Mouse (Mus musculus) heart, postnatal 0 days (tissue): ENCODE measurements at regions not wholly inside any gene's neighbourhood (a gene's known extent, or its start where the extent isn't known, plus 50 kb on each side); places are given as distances from the start of the nearest gene placed in this dataset.

Experiments used
- ATAC-seq: fragments of 200-750 bp; cut with Nextera tagmentation; 2 replicates; pipeline ENCODE4 v1.8.0; 2017; ENCODE audit warnings: low read depth, moderate number of reproducible peaks, moderate library complexity; ENCODE audit not compliant: insufficient read depth
- DNase-seq: peaks from one replicate; pipeline ENCODE4 v3.0.0-alpha.2; 2016; ENCODE audit warnings: low spot score
- H3K27ac ChIP-seq: fragments of 300-500 bp; sonication (generic); 2 replicates; pipeline ENCODE4 v1.5.1; 2014; ENCODE audit warnings: low read depth, mild to moderate bottlenecking
- H3K27me3 ChIP-seq: fragments of 300-500 bp; sonication (generic); 2 replicates; pipeline ENCODE4 v1.6.1; 2014; ENCODE audit warnings: low read length, mixed read lengths; ENCODE audit not compliant: control insufficient read depth, insufficient read depth
- H3K36me3 ChIP-seq: fragments of 300-500 bp; sonication (generic); replicated peaks from 2 replicates; pipeline ENCODE4 v1.6.1; 2014; ENCODE audit warnings: low read length, mixed read lengths; ENCODE audit not compliant: control insufficient read depth, insufficient read depth
- H3K4me1 ChIP-seq: fragments of 300-500 bp; sonication (generic); 2 replicates; pipeline ENCODE4 v1.6.1; 2014; ENCODE audit warnings: antibody characterized with exemption; ENCODE audit not compliant: control insufficient read depth, insufficient read depth
- H3K4me2 ChIP-seq: fragments of 300-500 bp; sonication (generic); 2 replicates; pipeline ENCODE4 v1.6.1; 2014; ENCODE audit warnings: low read depth, mild to moderate bottlenecking, low read length, moderate library complexity
- H3K4me3 ChIP-seq: fragments of 300-500 bp; sonication (generic); 2 replicates; pipeline ENCODE4 v1.5.1; 2014; ENCODE audit warnings: low read depth, low read length
- H3K9ac ChIP-seq: fragments of 300-500 bp; sonication (generic); replicated peaks from 2 replicates; pipeline ENCODE4 v1.6.1; 2014; ENCODE audit warnings: low read depth, low read length, mixed read lengths
- H3K9me3 ChIP-seq: fragments of 300-500 bp; sonication (generic); replicated peaks from 2 replicates; pipeline ENCODE4 v1.6.1; 2016; ENCODE audit warnings: low read length; ENCODE audit not compliant: control insufficient read depth
- CTCF ChIP-seq: IDR thresholded peaks from 2 replicates; pipeline ENCODE4 v1.5.1; 2016; ENCODE audit warnings: antibody characterized with exemption, control low read depth, low read depth
- EP300 ChIP-seq: IDR thresholded peaks from 2 replicates; pipeline ENCODE4 v1.6.1; 2016; ENCODE audit warnings: antibody characterized with exemption, low read depth
- WGBS: fragments of 180-500 bp; shearing (Covaris S2); extraction: QIAGEN DNeasy Blood & Tissue Kit; methylation state at CpG from one replicate; pipeline ENCODE4 v1.1.7; 2014; 5-methylcytosine and 5-hydroxymethylcytosine counted together

DNA sequence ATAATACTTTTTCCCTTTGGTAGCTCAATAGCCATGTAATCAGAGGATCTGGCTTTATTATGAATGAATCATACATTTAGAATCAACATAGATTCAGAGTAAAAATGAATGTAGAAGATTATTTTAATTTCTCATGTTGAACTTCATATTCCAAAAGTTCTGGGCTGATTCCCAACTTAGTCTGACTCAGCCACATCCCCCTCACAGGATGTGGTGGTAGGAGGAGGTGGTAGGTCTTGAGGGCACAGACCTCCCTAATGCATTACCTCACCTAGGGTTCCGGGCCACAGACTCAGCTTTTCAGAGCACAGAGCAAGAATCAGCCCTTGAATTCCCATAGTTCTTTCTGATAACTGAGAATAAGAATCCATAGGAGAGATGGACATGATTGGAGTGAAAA is 99.4 kb upstream of the Fn1 start:
- DNase-seq, result no peak
- TF ChIP-seq EP300 (no peak), CTCF (no peak)
- H3K4me3 ChIP-seq, result no peak overlapping the region
- no peak overlapping the region for H3K9ac ChIP-seq
- ATAC-seq, result no peak
- no peak overlapping the region for H3K27ac ChIP-seq
- WGBS, result 70% methylated on average over 1 of the region's 1 CpGs
- no peaks in the 10 kb centered on the region for H3K36me3 ChIP-seq
- peaks cover 8% of the 10 kb centered on the region; the same call in 1 of the 2 replicates for H3K9me3 ChIP-seq
- H3K4me2 ChIP-seq, result no peak overlapping the region
- no peaks in the 10 kb centered on the region for H3K4me1 ChIP-seq
- H3K27me3 ChIP-seq, result no peaks in the 10 kb centered on the region

DNA sequence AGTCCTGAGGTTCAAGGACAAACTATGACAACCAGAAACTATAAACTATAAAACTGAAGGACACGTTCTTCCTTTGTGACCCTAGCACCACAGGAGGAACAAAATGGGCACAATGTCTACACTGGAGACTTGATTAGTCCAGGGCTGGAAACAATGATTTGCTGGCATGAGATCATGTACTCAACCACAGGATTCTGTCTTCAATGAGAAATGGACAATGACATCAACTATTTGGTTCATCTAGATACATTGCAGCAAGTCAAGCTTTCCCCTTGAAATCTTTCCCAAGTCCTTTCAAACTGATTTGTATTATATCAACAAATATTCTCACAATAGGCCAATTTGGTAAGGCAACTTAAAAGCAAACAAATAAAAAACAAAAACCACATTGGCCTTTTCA is 98.6 kb upstream of the Fn1 start:
- 77% methylated on average over 1 of the region's 1 CpGs for WGBS
- no peak for DNase-seq

DNA sequence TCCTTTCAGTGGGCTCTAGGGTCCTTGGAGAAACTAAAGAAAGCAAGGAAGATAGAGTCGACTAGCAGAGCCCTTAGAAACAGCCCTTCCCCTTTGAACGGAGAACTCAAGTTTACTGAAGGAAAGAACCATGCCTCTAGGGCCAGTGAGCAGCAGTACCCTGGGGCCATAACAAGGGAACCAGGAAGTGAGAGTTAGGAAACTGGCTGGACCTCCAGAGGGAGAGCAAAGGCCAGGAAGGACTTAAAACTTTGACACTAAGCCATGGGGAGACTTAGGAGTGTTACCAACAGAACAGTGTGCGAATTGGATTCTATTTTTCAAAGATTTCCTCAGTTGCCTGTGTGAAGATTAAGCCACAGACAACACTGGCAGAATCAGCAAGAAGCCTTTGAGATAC is 82.6 kb upstream of the Fn1 start:
- ATAC-seq, result no peak
- H3K27me3 ChIP-seq, result no peaks in the 10 kb centered on the region
- no peaks in the 10 kb centered on the region for H3K9me3 ChIP-seq
- DNase-seq, result no peak
- TF ChIP-seq CTCF, result no peak
- TF ChIP-seq EP300, result no peak
- 0 out of 2 replicates have a peak, but pooled peaks cover 7% of the 10 kb centered on the region for H3K4me1 ChIP-seq
- H3K4me2 ChIP-seq, result no peak overlapping the region
- H3K4me3 ChIP-seq, result no peak overlapping the region
- H3K9ac ChIP-seq, result no peak overlapping the region
- WGBS, result 62% methylated on average over 3 of the region's 3 CpGs
- H3K27ac ChIP-seq, result no peak overlapping the region
- no peaks in the 10 kb centered on the region for H3K36me3 ChIP-seq

More for the DNA sequence above, 98.6 kb upstream of the Fn1 start:
- H3K36me3 ChIP-seq, result no peaks in the 10 kb centered on the region
- TF ChIP-seq EP300, result no peak
- no peak for TF ChIP-seq CTCF
- no peak overlapping the region for H3K4me2 ChIP-seq
- ATAC-seq, result no peak
- no peak overlapping the region for H3K27ac ChIP-seq
- no peaks in the 10 kb centered on the region for H3K4me1 ChIP-seq
- H3K9ac ChIP-seq, result no peak overlapping the region
- H3K4me3 ChIP-seq, result no peak overlapping the region
- H3K9me3 ChIP-seq, result peaks cover 8% of the 10 kb centered on the region; the same call in 1 of the 2 replicates
- no peaks in the 10 kb centered on the region for H3K27me3 ChIP-seq

- Histone ChIP-seq H3K4me3 (no peak overlapping the region), H3K27me3 (no peaks in the 10 kb centered on the region), H3K9me3 (no peaks in the 10 kb centered on the region), H3K36me3 (no peaks in the 10 kb centered on the region), H3K4me1 (0 out of 2 replicates have a peak, but pooled peaks cover 7% of the 10 kb centered on the region), H3K4me2 (no peak overlapping the region), H3K27ac (peak overlapping the region; percentile 34; the same call in 1 of the 2 replicates), H3K9ac (no peak overlapping the region)
- DNase-seq (no peak), ATAC-seq (no peak)
- TF ChIP-seq CTCF (no peak), EP300 (no peak)
Measured at GRCm38 (mm10) chr1:71731623-71732022, 78.6 kb upstream of the Fn1 start.

- no peak overlapping the region for H3K9ac ChIP-seq
Measured at GRCm38 (mm10) chr1:71731011-71731410, 78.0 kb upstream of the Fn1 start.

GRCm38 (mm10) chr1:71728852-71729347 is 75.9 kb upstream of the Fn1 start:
- Histone ChIP-seq H3K36me3 (no peaks in the 10 kb centered on the region), H3K4me2 (no peak overlapping the region), H3K9me3 (no peaks in the 10 kb centered on the region), H3K4me1 (0 out of 2 replicates have a peak, but pooled peaks cover 7% of the 10 kb centered on the region), H3K27ac (no peak overlapping the region), H3K9ac (no peak overlapping the region), H3K4me3 (no peak overlapping the region), H3K27me3 (no peaks in the 10 kb centered on the region)
- ATAC-seq (no peak), DNase-seq (no peak)
- TF ChIP-seq CTCF (no peak), EP300 (no peak)
- 48% methylated on average over 8 of the region's 8 CpGs for WGBS

More at GRCm38 (mm10) chr1:71731011-71731410, 78.0 kb upstream of the Fn1 start:
- no peaks in the 10 kb centered on the region for H3K36me3 ChIP-seq
- no peaks in the 10 kb centered on the region for H3K9me3 ChIP-seq
- TF ChIP-seq EP300 (no peak), CTCF (no peak)
- peak overlapping the region; percentile 34; the same call in 1 of the 2 replicates for H3K27ac ChIP-seq
- ATAC-seq (no peak), DNase-seq (no peak)
- 51% methylated on average over 4 of the region's 4 CpGs for WGBS
- H3K4me1 ChIP-seq, result 0 out of 2 replicates have a peak, but pooled peaks cover 7% of the 10 kb centered on the region
- no peak overlapping the region for H3K4me2 ChIP-seq
- no peaks in the 10 kb centered on the region for H3K27me3 ChIP-seq
- H3K4me3 ChIP-seq, result no peak overlapping the region
